Mouse (Mus musculus) limb, embryonic 12.5 days (tissue): Measurements from ENCODE around the gene Tyw5. TPM values are rescaled to one million over a fixed set of nuclear protein-coding genes. Genes with fewer than 3 reads are reported as not detected.
A peak's percentile ranks its signal among the peaks of the same experiment; 100 is the strongest.

Source experiments
- ATAC-seq: fragments of 200-750 bp; cut with Nextera tagmentation; 2 replicates; pipeline ENCODE4 v1.8.0; 2017; ENCODE audit warnings: low read depth, moderate TSS enrichment; ENCODE audit not compliant: insufficient number of reproducible peaks, insufficient read depth, low FRiP score, low TSS enrichment
- H3K27ac ChIP-seq: fragments of 300-500 bp; sonication (generic); 2 replicates; pipeline ENCODE4 v1.5.1; 2016; ENCODE audit warnings: mild to moderate bottlenecking, moderate library complexity
- H3K27me3 ChIP-seq: fragments of 300-500 bp; sonication (generic); 2 replicates; pipeline ENCODE4 v1.6.1; 2016; ENCODE audit warnings: mild to moderate bottlenecking, moderate library complexity
- H3K36me3 ChIP-seq: fragments of 300-500 bp; sonication (generic); 2 replicates; pipeline ENCODE4 v1.6.1; 2016; ENCODE audit warnings: mild to moderate bottlenecking, moderate library complexity
- H3K4me1 ChIP-seq: fragments of 300-500 bp; sonication (generic); replicated peaks from 2 replicates; pipeline ENCODE4 v1.6.1; 2016
- H3K4me2 ChIP-seq: fragments of 300-500 bp; sonication (generic); 2 replicates; pipeline ENCODE4 v1.6.1; 2016; ENCODE audit warnings: mild to moderate bottlenecking, moderate library complexity
- H3K4me3 ChIP-seq: fragments of 300-500 bp; sonication (generic); replicated peaks from 2 replicates; pipeline ENCODE4 v1.5.1; 2016; ENCODE audit warnings: mild to moderate bottlenecking
- H3K9ac ChIP-seq: fragments of 300-500 bp; sonication (generic); replicated peaks from 2 replicates; pipeline ENCODE4 v1.6.1; 2016; ENCODE audit warnings: mild to moderate bottlenecking, moderate library complexity
- H3K9me3 ChIP-seq: fragments of 300-500 bp; sonication (generic); 2 replicates; pipeline ENCODE4 v1.6.1; 2016; ENCODE audit warnings: mild to moderate bottlenecking, moderate library complexity
- WGBS: fragments of 180-500 bp; shearing (Covaris S2); methylation state at CpG from one replicate; pipeline ENCODE4 v1.1.7; 2016; 5-methylcytosine and 5-hydroxymethylcytosine counted together
- polyA plus RNA-seq: library from polyadenylated mRNA; unstranded; fragments of >200 nt; fragmentation: Nextera tagmentation; extraction: Ambion mirVana; gene quantifications from 2 replicates; pipeline ENCODE4 v1.2.1, GENCODE M21; 2016

Gene Tyw5
- polyA plus RNA-seq = 30.5 and 33.2 TPM in 2 replicates

GRCm38 (mm10) chr1:57406187-57407151 is at the start of gene Tyw5, which contains the start of gene Maip1:
Tyw5 (minus strand) TSS chr1:57407101.
Maip1 (plus strand) TSS chr1:57406328.
- Histone ChIP-seq H3K27ac (peak within 1 kb of the TSS; percentile 96), H3K4me1 (peaks cover 20% of the 10 kb centered on the region), H3K4me2 (peak within 1 kb of the TSS; percentile 78), H3K36me3 (peaks cover 11% of the 10 kb centered on the region; the same call in 1 of the 2 replicates), H3K9me3 (no peaks in the 10 kb centered on the region), H3K4me3 (peak within 1 kb of the TSS; percentile 84), H3K9ac (peak within 1 kb of the TSS; percentile 90), H3K27me3 (no peaks in the 10 kb centered on the region)
- under 1% methylated on average over 72 of the region's 72 CpGs for WGBS
- peak; percentile 80 for ATAC-seq

- no peaks in the 10 kb centered on the region for H3K9me3 ChIP-seq
- no peak overlapping the region for H3K4me2 ChIP-seq
- ATAC-seq = no peak
- H3K4me1 ChIP-seq = peaks cover 5% of the 10 kb centered on the region; the same call in 1 of the 2 replicates
- H3K27ac ChIP-seq = no peak overlapping the region
- H3K9ac ChIP-seq = no peak overlapping the region
- no peak overlapping the region for H3K4me3 ChIP-seq
- no peaks in the 10 kb centered on the region for H3K27me3 ChIP-seq
- no peaks in the 10 kb centered on the region for H3K36me3 ChIP-seq
- WGBS = 94% methylated on average over 1 of the region's 1 CpGs
Observed at GRCm38 (mm10) chr1:57450241-57450640, 43.3 kb upstream of the Tyw5 start.

- 76% methylated on average over 10 of the region's 10 CpGs for WGBS
- H3K4me3 ChIP-seq = no peak overlapping the region
- H3K9me3 ChIP-seq = no peaks in the 10 kb centered on the region
- peaks cover 11% of the 10 kb centered on the region; the same call in 1 of the 2 replicates for H3K4me1 ChIP-seq
- H3K27ac ChIP-seq = no peak overlapping the region
- ATAC-seq = no peak
- H3K9ac ChIP-seq = no peak overlapping the region
- no peaks in the 10 kb centered on the region for H3K36me3 ChIP-seq
- no peak overlapping the region for H3K4me2 ChIP-seq
- no peaks in the 10 kb centered on the region for H3K27me3 ChIP-seq
Observed at GRCm38 (mm10) chr1:57445679-57446078, 38.8 kb upstream of the Tyw5 start.

- Histone ChIP-seq H3K27me3 (no peaks in the 10 kb centered on the region), H3K9me3 (no peaks in the 10 kb centered on the region), H3K4me2 (no peak overlapping the region), H3K4me1 (peaks cover 25% of the 10 kb centered on the region), H3K4me3 (no peak overlapping the region), H3K27ac (peak overlapping the region; percentile 54; the same call in 1 of the 2 replicates), H3K9ac (no peak overlapping the region), H3K36me3 (no peaks in the 10 kb centered on the region)
- ATAC-seq = no peak
- 7% methylated on average over 4 of the region's 4 CpGs for WGBS
Observed at GRCm38 (mm10) chr1:57440771-57441170, 33.9 kb upstream of the Tyw5 start.

GRCm38 (mm10) chr1:57439026-57439425 is 32.1 kb upstream of the Tyw5 start:
- 88% methylated on average over 6 of the region's 6 CpGs for WGBS
- Histone ChIP-seq H3K27me3 (no peaks in the 10 kb centered on the region), H3K4me3 (no peak overlapping the region), H3K9ac (no peak overlapping the region), H3K9me3 (no peaks in the 10 kb centered on the region), H3K4me2 (no peak overlapping the region), H3K27ac (no peak overlapping the region), H3K36me3 (no peaks in the 10 kb centered on the region), H3K4me1 (peaks cover 25% of the 10 kb centered on the region)
- ATAC-seq = no peak

GRCm38 (mm10) chr1:57436954-57437353 is 30.1 kb upstream of the Tyw5 start:
- Histone ChIP-seq H3K36me3 (no peaks in the 10 kb centered on the region), H3K27ac (peak overlapping the region; percentile 74), H3K4me1 (peaks cover 25% of the 10 kb centered on the region), H3K9ac (no peak overlapping the region; the same call in 1 of the 2 replicates), H3K4me2 (peak overlapping the region; percentile 49), H3K4me3 (peak overlapping the region; percentile 17), H3K9me3 (no peaks in the 10 kb centered on the region), H3K27me3 (no peaks in the 10 kb centered on the region)
- 0 out of 2 replicates have a peak, but pooled peaks have one; percentile 44 for ATAC-seq
- 19% methylated on average over 9 of the region's 9 CpGs for WGBS

GRCm38 (mm10) chr1:57436408-57436807 is 29.5 kb upstream of the Tyw5 start:
- Histone ChIP-seq H3K9ac (no peak overlapping the region), H3K36me3 (no peaks in the 10 kb centered on the region), H3K4me1 (peaks cover 25% of the 10 kb centered on the region), H3K27me3 (no peaks in the 10 kb centered on the region), H3K4me2 (peak overlapping the region; percentile 49), H3K9me3 (no peaks in the 10 kb centered on the region), H3K27ac (peak overlapping the region; percentile 74), H3K4me3 (peak overlapping the region; percentile 17)
- ATAC-seq = no peak
- WGBS = 48% methylated on average over 9 of the region's 9 CpGs

GRCm38 (mm10) chr1:57433141-57433540 is 26.2 kb upstream of the Tyw5 start:
- no peak overlapping the region for H3K4me2 ChIP-seq
- no peak overlapping the region for H3K27ac ChIP-seq
- no peak overlapping the region for H3K4me3 ChIP-seq
- WGBS = 89% methylated on average over 7 of the region's 7 CpGs
- H3K27me3 ChIP-seq = no peaks in the 10 kb centered on the region
- H3K9ac ChIP-seq = no peak overlapping the region
- H3K9me3 ChIP-seq = no peaks in the 10 kb centered on the region
- no peaks in the 10 kb centered on the region for H3K36me3 ChIP-seq
- ATAC-seq = no peak
- H3K4me1 ChIP-seq = peaks cover 34% of the 10 kb centered on the region

- no peaks in the 10 kb centered on the region for H3K36me3 ChIP-seq
- H3K4me1 ChIP-seq = peaks cover 17% of the 10 kb centered on the region; the same call in 1 of the 2 replicates
- ATAC-seq = no peak
- no peak overlapping the region for H3K9ac ChIP-seq
- peak overlapping the region; percentile 43 for H3K4me2 ChIP-seq
- H3K4me3 ChIP-seq = 0 out of 2 replicates have a peak overlapping the region, but pooled peaks have one; percentile 13
- H3K9me3 ChIP-seq = no peaks in the 10 kb centered on the region
- WGBS = 9% methylated on average over 12 of the region's 12 CpGs
- peak overlapping the region; percentile 23; the same call in 1 of the 2 replicates for H3K27ac ChIP-seq
- no peaks in the 10 kb centered on the region for H3K27me3 ChIP-seq
Observed at GRCm38 (mm10) chr1:57429786-57430483, 23.0 kb upstream of the Tyw5 start.

- peak; percentile 57; the same call in 1 of the 2 replicates for ATAC-seq
- Histone ChIP-seq H3K4me3 (no peak overlapping the region), H3K36me3 (no peaks in the 10 kb centered on the region), H3K9me3 (no peaks in the 10 kb centered on the region), H3K4me1 (peaks cover 17% of the 10 kb centered on the region; the same call in 1 of the 2 replicates), H3K9ac (no peak overlapping the region), H3K27ac (peak overlapping the region; percentile 23; the same call in 1 of the 2 replicates), H3K27me3 (no peaks in the 10 kb centered on the region), H3K4me2 (peak overlapping the region; percentile 39)
- WGBS = 47% methylated on average over 16 of the region's 16 CpGs
Observed at GRCm38 (mm10) chr1:57428368-57429308, 21.7 kb upstream of the Tyw5 start.
